Mouse (Mus musculus): ENCODE data around the gene Fcor. TPM values are rescaled to one million over a fixed set of nuclear protein-coding genes. Genes with fewer than 3 reads are reported as not detected.

Gene Fcor
- polyA plus RNA-seq, 1 experiment from 2014 or later, result 3.5 TPM

GRCm38 (mm10) chr8:3674671-3675070 is 2.5 kb upstream of the Fcor start:
- Histone ChIP-seq H3K4me3 (replicated peaks) (no peak overlapping the region), H3K9me3 (replicated peaks) (no peaks in the 10 kb centered on the region), H3K4me2 (no peak overlapping the region), H3K27me3 (no peaks in the 10 kb centered on the region), H3K4me1 (replicated peaks) (peaks cover 33% of the 10 kb centered on the region), H3K9ac (no peak overlapping the region), H3K27ac (no peak overlapping the region), H3K36me3 (peaks cover 12% of the 10 kb centered on the region)
- ATAC-seq (ENCODE audit: low read depth), result no peak
- DNase-seq, result no peak
- WGBS (ENCODE audit: insufficient replicate concordance), result 51% methylated on average over 3 of the region's 3 CpGs

GRCm38 (mm10) chr8:3670388-3670787 is 1.8 kb downstream of the Fcor start:
- WGBS (ENCODE audit: insufficient replicate concordance), result 37% methylated on average over 2 of the region's 2 CpGs

GRCm38 (mm10) chr8:3665507-3665906 is 6.7 kb downstream of the Fcor start, which contains the start of gene Mcemp1:
Gene Mcemp1 (plus strand): TSS chr8:3665754.
- no peaks in the 10 kb centered on the region for H3K27me3 ChIP-seq
- H3K36me3 ChIP-seq, result no peaks in the 10 kb centered on the region
- DNase-seq, result no peak
- no peaks in the 10 kb centered on the region for H3K9me3 ChIP-seq (replicated peaks)
- no peak within 1 kb of the TSS for H3K4me3 ChIP-seq (replicated peaks)
- no peak for ATAC-seq (ENCODE audit: low read depth)
- H3K27ac ChIP-seq, result no peak within 1 kb of the TSS
- H3K4me1 ChIP-seq (replicated peaks), result no peaks in the 10 kb centered on the region
- H3K9ac ChIP-seq, result no peak within 1 kb of the TSS
- H3K4me2 ChIP-seq, result no peak within 1 kb of the TSS
- WGBS (ENCODE audit: insufficient replicate concordance), result 61% methylated on average over 6 of the region's 6 CpGs

More at GRCm38 (mm10) chr8:3670388-3670787, 1.8 kb downstream of the Fcor start:
- ATAC-seq (ENCODE audit: low read depth), result no peak
- Histone ChIP-seq H3K4me1 (replicated peaks) (peaks cover 8% of the 10 kb centered on the region), H3K27me3 (no peaks in the 10 kb centered on the region), H3K4me2 (no peak overlapping the region), H3K36me3 (no peaks in the 10 kb centered on the region), H3K9ac (no peak overlapping the region), H3K9me3 (replicated peaks) (no peaks in the 10 kb centered on the region), H3K4me3 (replicated peaks) (no peak overlapping the region), H3K27ac (no peak overlapping the region)
- no peak for DNase-seq

GRCm38 (mm10) chr8:3664405-3664804 is 7.8 kb downstream of the Fcor start:
- Histone ChIP-seq H3K9me3 (replicated peaks) (no peaks in the 10 kb centered on the region), H3K27ac (no peak overlapping the region), H3K36me3 (no peaks in the 10 kb centered on the region), H3K4me3 (replicated peaks) (no peak overlapping the region), H3K9ac (no peak overlapping the region), H3K4me2 (no peak overlapping the region), H3K27me3 (no peaks in the 10 kb centered on the region), H3K4me1 (replicated peaks) (no peaks in the 10 kb centered on the region)
- ATAC-seq (ENCODE audit: low read depth) (peak; percentile 65), DNase-seq (no peak)
- WGBS (ENCODE audit: insufficient replicate concordance), result 21% methylated on average over 5 of the region's 5 CpGs

- ATAC-seq (ENCODE audit: low read depth) (no peak), DNase-seq (no peak)
- Histone ChIP-seq H3K36me3 (no peaks in the 10 kb centered on the region), H3K4me3 (replicated peaks) (no peak overlapping the region), H3K4me2 (no peak overlapping the region), H3K27ac (no peak overlapping the region), H3K4me1 (replicated peaks) (no peaks in the 10 kb centered on the region), H3K9me3 (replicated peaks) (no peaks in the 10 kb centered on the region), H3K27me3 (no peaks in the 10 kb centered on the region), H3K9ac (no peak overlapping the region)
- WGBS (ENCODE audit: insufficient replicate concordance), result 41% methylated on average over 8 of the region's 8 CpGs
Observed at GRCm38 (mm10) chr8:3660889-3661288, 11.3 kb downstream of the Fcor start.

GRCm38 (mm10) chr8:3656725-3657381 is 15.3 kb downstream of the Fcor start:
- Histone ChIP-seq H3K36me3 (no peaks in the 10 kb centered on the region), H3K4me3 (replicated peaks) (no peak overlapping the region), H3K9ac (no peak overlapping the region), H3K4me1 (replicated peaks) (no peaks in the 10 kb centered on the region), H3K4me2 (no peak overlapping the region), H3K9me3 (replicated peaks) (no peaks in the 10 kb centered on the region), H3K27ac (no peak overlapping the region), H3K27me3 (0 out of 2 replicates have a peak, but pooled peaks cover 4% of the 10 kb centered on the region)
- DNase-seq, result no peak
- ATAC-seq (ENCODE audit: low read depth), result no peak
- WGBS (ENCODE audit: insufficient replicate concordance), result 22% methylated on average over 7 of the region's 7 CpGs

- H3K9me3 ChIP-seq (replicated peaks), result no peaks in the 10 kb centered on the region
- no peak within 1 kb of the TSS for H3K4me2 ChIP-seq
- ATAC-seq (ENCODE audit: low read depth) (no peak), DNase-seq (no peak)
- H3K27me3 ChIP-seq, result 0 out of 2 replicates have a peak, but pooled peaks cover 4% of the 10 kb centered on the region
- H3K9ac ChIP-seq, result no peak within 1 kb of the TSS
- WGBS (ENCODE audit: insufficient replicate concordance), result 39% methylated on average over 3 of the region's 3 CpGs
- H3K4me3 ChIP-seq (replicated peaks), result no peak within 1 kb of the TSS
- no peaks in the 10 kb centered on the region for H3K36me3 ChIP-seq
- H3K27ac ChIP-seq, result no peak within 1 kb of the TSS
- H3K4me1 ChIP-seq (replicated peaks), result no peaks in the 10 kb centered on the region
Observed at GRCm38 (mm10) chr8:3655526-3655925, 16.6 kb downstream of the Fcor start, which contains the start of gene Retn. Gene Retn (plus strand): TSS chr8:3655770.

GRCm38 (mm10) chr8:3654726-3655508 is 17.2 kb downstream of the Fcor start:
- no peak overlapping the region for H3K4me2 ChIP-seq
- no peak overlapping the region for H3K27ac ChIP-seq
- no peaks in the 10 kb centered on the region for H3K9me3 ChIP-seq (replicated peaks)
- 0 out of 2 replicates have a peak, but pooled peaks cover 4% of the 10 kb centered on the region for H3K27me3 ChIP-seq
- 66% methylated on average over 11 of the region's 11 CpGs for WGBS (ENCODE audit: insufficient replicate concordance)
- no peak overlapping the region for H3K4me3 ChIP-seq (replicated peaks)
- DNase-seq (no peak), ATAC-seq (ENCODE audit: low read depth) (no peak)
- no peaks in the 10 kb centered on the region for H3K36me3 ChIP-seq
- H3K9ac ChIP-seq, result no peak overlapping the region
- no peaks in the 10 kb centered on the region for H3K4me1 ChIP-seq (replicated peaks)

GRCm38 (mm10) chr8:3652845-3653244 is 19.3 kb downstream of the Fcor start:
- 26% methylated on average over 3 of the region's 3 CpGs for WGBS (ENCODE audit: insufficient replicate concordance)
- H3K9me3 ChIP-seq (replicated peaks), result no peaks in the 10 kb centered on the region
- no peak for ATAC-seq (ENCODE audit: low read depth)

GRCm38 (mm10) chr8:3648990-3649389 is 23.2 kb downstream of the Fcor start:
- no peak for DNase-seq
- ATAC-seq (ENCODE audit: low read depth), result no peak
- no peak overlapping the region for H3K9ac ChIP-seq
- no peak overlapping the region for H3K4me2 ChIP-seq
- no peak overlapping the region for H3K27ac ChIP-seq
- no peaks in the 10 kb centered on the region for H3K9me3 ChIP-seq (replicated peaks)
- no peaks in the 10 kb centered on the region for H3K36me3 ChIP-seq
- WGBS (ENCODE audit: insufficient replicate concordance), result 30% methylated on average over 1 of the region's 1 CpGs
- H3K4me3 ChIP-seq (replicated peaks), result no peak overlapping the region
- 0 out of 2 replicates have a peak, but pooled peaks cover 4% of the 10 kb centered on the region for H3K27me3 ChIP-seq
- peaks cover 11% of the 10 kb centered on the region for H3K4me1 ChIP-seq (replicated peaks)

More at GRCm38 (mm10) chr8:3652845-3653244, 19.3 kb downstream of the Fcor start:
- 0 out of 2 replicates have a peak, but pooled peaks cover 4% of the 10 kb centered on the region for H3K27me3 ChIP-seq
- no peak overlapping the region for H3K9ac ChIP-seq
- no peaks in the 10 kb centered on the region for H3K4me1 ChIP-seq (replicated peaks)
- no peak overlapping the region for H3K27ac ChIP-seq
- no peak for DNase-seq
- no peaks in the 10 kb centered on the region for H3K36me3 ChIP-seq
- H3K4me3 ChIP-seq (replicated peaks), result no peak overlapping the region
- no peak overlapping the region for H3K4me2 ChIP-seq

- Histone ChIP-seq H3K4me2 (no peak overlapping the region), H3K9me3 (replicated peaks) (no peaks in the 10 kb centered on the region), H3K27me3 (0 out of 2 replicates have a peak, but pooled peaks cover 4% of the 10 kb centered on the region), H3K36me3 (no peaks in the 10 kb centered on the region), H3K4me1 (replicated peaks) (peaks cover 11% of the 10 kb centered on the region), H3K9ac (no peak overlapping the region), H3K27ac (no peak overlapping the region), H3K4me3 (replicated peaks) (no peak overlapping the region)
- 50% methylated on average over 2 of the region's 2 CpGs for WGBS (ENCODE audit: insufficient replicate concordance)
- ATAC-seq (ENCODE audit: low read depth), result no peak
- DNase-seq, result no peak
Observed at GRCm38 (mm10) chr8:3648268-3648667, 23.9 kb downstream of the Fcor start.
